Mouse (Mus musculus): Measurements from ENCODE around the gene Gm11146. TPM values are rescaled to one million over a fixed set of nuclear protein-coding genes. Genes with fewer than 3 reads are reported as not detected.
A peak's percentile ranks its signal among the peaks of the same experiment; 100 is the strongest.

The Gm11146 gene
- not detected in 2 replicates for polyA plus RNA-seq (2012; rRNA removed)

DNA sequence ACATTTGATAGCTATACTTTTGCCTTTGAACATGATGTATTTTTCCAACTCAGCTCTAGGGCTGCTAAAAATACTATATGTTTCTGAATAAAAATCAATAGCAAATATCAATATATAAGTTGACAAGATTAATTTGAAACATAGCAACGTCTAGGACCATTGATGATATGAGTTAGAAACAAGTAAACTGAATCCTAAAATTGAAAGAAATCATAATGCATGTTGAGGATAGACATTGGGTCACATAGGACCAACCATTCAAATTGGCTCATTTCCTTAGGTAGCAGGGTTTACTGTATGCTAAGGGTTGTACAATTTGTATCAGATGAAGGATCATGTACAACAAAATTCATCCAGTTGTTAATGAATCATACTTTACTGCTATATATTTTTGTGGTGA, at the start of gene Gm11146:
TSS of gene Gm11146 (minus strand) at position 101 of the 400 bp plus-strand sequence.
- no peak for DNase-seq (ENCODE audit: extremely low spot score in 1 of 2, low spot score in 1 of 2)

DNA sequence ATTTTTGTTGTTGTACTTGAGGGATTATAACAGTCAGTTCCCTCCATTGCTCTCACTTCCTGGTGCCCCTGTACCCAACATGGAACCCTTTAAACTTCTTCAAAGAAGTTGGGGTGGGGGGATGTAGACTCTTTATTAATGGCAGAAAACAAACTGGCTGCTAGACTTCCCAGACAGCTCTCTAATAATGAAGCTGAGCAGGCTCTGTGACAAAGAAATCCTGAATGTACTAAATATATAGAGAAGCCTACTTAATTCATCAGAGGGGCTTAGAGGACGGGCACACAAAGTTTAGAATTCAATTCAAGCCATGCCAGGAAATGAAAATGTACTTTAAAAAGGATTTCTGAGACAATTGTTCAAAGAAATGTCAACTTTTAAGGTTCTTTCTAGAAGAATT, 48.7 kb upstream of the Gm11146 start:
- no peak for DNase-seq (ENCODE audit: extremely low spot score in 1 of 2, low spot score in 1 of 2)

DNA sequence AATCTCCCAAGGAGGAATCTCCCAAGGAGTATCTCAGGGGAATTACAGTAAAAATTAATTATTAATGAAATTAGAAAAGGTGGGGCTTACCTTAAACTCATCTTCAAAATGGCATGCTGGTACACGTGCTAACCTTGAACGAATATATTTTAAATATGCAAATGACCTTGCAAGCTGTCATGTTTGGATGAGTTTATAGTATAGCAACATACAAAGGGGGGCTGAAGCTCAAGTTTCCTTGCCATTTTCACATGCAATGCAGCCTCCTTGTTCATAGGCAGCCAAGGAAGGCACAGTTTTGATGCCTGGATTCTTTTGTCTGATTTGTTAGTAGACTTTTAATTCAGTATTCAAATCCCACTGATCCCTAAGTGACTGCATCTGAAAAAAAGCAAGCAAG, 47.1 kb upstream of the Gm11146 start:
- no peak for DNase-seq (ENCODE audit: extremely low spot score in 1 of 2, low spot score in 1 of 2)

DNA sequence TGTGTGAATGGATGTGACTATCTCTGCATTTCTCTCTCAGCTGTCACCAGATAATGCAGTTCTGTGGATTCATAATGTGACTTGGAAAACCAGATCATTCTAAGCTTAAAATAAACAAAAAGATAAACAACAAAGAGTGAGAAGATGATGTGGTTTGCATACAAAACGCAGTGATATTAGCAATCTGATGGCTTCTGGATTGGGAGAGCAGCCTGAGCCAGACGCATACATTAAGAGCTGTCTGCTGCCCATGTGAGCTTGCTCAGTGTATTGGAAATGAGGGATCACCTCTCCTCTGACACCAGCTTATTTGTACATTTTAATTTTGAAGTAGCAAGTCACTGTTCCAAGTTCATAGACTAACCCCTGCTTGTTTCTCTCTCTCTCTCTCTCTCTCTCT, 46.3 kb upstream of the Gm11146 start:
- no peak for DNase-seq (ENCODE audit: extremely low spot score in 1 of 2, low spot score in 1 of 2)

DNA sequence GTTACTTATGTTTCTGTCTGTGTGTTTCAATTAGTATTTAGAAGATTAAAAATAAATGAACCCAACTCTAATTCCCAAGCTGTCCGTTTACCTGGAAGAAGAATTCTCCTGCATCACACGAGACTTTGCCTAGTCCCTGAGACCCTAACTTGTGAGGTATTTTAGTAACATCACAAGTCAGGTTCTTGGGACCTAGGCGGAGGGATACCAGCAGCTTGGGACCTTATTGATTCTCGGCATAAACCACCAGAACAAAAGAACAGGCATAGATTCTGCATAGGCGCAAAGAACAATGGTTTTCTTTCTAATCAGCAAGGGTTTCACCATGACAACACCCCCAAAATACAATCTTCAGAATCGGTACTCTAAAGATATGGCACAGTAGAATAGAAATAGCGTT, 44.3 kb upstream of the Gm11146 start:
- no peak for DNase-seq (ENCODE audit: extremely low spot score in 1 of 2, low spot score in 1 of 2)

DNA sequence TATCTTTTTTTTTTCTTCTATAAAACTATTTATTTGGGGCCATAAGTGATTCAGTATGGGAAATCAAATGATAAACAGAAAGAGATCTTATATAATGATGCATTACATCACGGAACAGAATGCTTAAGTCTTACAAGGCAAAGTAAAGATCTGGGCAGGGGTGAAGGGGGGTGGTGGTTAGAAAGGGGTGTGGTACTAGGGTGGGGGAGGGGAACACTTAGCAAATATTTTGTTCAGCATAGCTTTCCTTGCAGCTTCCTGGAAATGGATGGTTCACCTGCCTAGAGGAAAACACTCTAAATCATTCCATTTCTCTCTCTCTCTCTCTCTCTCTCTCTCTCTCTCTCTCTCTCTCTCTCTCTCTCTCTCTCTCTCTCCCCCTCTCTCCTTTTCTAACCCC, 43.1 kb upstream of the Gm11146 start:
- DNase-seq (ENCODE audit: extremely low spot score in 1 of 2, low spot score in 1 of 2) = no peak

DNA sequence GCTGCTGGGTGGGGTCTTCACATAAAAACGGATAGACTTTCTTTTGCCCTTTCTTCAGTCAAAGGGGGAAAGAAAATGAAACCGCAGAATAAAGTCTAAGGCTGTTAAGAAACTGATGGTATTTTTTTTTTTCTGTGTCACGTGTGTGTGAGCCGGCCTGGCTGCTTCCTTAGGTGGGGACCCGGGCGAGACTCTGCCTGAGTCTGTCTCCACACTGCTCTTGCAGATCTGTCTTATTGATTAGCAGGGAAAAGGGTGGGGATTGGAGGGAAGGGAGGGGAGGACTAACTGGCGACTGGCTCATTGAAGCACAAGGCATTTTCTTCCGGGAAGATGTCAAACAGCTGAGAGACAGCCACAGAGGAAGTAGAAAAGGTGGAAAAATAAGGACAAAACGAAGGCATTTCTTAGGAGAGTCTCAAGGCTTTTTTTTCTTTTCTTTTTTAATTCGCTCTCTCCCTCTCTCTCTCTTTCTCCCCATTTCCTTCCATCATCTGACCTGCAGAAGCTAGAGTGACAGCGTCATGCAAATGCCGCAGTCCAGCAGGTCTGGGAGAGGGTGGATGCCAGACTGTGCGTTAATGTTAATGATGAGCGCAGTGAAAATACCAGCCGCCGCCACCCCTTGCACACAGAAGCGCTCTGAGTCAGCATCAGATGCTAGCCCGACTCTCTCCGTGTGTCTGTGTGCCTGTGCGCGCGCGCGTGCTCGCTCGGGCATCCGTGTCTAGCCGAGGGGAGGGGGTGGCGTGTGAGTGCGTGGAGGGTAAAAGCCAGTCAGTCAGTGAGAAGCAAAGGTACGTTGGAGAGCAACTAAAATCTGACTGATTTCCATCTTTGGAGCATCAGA, 42.2 kb upstream of the Gm11146 start:
- peak; percentile 84 to 90 for DNase-seq (ENCODE audit: extremely low spot score in 1 of 2, low spot score in 1 of 2)

DNA sequence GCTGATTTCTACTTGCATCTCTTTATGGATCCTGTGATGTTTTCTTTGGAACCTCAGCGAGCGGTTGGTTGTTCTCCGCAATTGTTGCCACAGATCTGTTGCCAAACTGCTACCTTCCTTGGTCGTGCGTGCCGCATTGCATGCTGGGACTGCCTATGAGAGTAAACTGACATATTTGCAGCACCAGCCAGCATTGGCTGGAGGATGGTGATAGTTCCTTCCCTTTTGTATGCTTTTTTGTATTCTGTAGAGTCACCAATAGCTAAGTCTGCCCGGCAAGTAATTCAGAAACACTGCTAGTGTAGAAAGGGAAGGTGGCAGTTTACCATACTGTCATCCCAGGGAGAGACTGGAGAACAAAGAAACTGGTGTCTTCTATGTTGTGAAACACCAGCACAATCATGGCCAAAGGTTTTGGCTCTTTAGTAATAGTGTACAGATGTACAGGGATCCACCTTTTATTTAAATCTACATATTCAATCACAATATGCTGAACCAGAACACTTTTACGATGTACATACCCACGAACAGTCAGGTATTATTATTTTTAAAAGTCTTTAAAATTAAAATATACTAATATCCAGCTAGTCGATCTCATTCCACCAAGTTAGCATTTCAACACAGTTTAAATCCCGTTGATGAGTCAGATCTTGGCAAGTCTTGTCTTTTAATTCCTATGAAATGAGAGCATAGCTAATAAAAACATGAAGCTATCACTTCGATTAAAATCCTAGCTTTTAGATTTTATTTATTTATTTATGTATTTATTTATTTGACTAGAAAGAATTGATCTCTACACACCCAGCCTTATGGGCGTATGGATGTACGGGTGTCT, 41.4 kb upstream of the Gm11146 start:
- DNase-seq (ENCODE audit: extremely low spot score in 1 of 2, low spot score in 1 of 2) = peak; percentile 68 to 84

DNA sequence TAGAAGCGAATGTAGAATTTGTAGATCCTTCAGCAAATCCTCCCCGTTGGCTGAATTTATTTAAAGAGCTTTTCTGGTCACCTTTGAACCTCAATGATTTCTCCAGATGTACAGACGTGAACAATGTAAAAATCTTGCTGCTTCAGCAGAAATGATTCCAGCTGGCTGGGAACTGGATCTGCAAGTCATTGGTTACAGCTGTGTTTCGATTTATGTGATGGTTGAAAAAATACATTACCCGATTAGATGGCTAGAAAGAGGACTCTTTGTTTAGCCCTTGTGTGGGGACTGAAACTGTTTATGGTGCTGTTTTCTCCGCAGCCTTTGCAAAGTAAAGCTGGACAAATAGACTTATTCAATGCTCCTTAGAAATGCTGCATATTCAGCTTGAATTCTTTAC, 34.6 kb upstream of the Gm11146 start:
- no peak for DNase-seq (ENCODE audit: extremely low spot score in 1 of 2, low spot score in 1 of 2)

DNA sequence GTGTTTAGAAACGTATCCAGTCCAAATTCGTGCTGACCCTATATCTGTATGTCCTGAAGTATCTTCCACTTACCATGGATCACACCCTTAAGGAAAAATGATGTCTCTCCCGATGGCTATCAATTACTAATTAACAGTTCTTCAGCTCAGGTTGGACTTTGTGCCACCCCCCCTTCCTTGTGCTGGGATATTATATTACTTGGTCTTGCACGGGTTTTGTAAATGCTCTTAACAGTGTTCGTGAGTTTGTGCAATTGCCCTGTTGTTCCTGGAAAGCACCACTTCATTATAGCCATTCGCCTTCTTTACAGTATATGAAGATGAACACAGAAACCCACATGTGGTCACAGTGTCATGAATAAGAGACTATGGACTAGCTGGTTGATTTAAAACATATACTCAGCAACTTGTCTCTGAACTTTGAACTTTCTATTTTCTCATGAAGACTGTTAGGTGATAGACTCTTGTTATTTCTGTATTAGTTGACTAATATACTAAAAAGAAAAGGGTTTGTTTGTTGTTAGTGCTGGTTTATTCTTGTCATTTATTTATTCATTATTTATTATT, 30.5 kb upstream of the Gm11146 start:
- DNase-seq (ENCODE audit: extremely low spot score in 1 of 2, low spot score in 1 of 2) = no peak

DNA sequence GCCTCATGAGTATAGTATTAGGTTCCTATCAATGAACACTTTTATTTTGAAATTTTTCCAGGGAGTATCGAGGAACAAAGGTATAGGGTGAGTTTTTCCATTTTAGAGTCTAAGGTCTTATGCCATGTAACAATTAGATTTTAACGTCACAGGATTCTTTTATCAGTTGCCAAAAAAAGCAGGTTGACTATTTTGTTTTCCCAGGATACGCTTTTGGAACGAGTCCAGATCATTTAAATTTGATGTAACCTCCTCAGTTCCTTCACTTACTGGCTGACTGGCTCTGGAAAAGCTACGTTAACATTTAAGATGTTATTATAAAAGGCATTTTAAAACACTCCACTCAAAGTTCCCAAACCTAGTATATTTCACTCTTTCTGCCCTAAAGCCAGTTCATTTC, 20.8 kb upstream of the Gm11146 start:
- no peak for DNase-seq (ENCODE audit: extremely low spot score in 1 of 2, low spot score in 1 of 2)

DNA sequence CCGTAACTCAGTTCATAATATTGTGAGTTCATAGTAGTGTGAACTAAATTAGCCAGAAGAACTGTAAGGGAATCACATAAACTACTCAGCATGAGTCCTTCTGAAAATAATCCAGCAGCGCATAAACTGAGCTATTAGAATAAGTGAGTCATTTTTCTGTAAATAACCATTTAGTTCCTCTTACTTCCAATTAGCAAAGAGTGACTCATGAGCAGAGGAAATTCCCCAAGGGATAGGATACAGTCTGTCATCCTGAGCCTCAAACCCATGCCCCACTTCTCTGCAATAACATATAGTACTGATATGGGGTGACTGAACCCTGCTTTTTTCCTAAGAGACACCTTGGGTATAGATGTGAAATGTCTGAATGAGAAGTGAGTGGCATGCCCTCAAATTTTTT, 687 bp upstream of the Gm11146 start:
- peak in 1 of 2 experiments; percentile 27 for DNase-seq (ENCODE audit: extremely low spot score in 1 of 2, low spot score in 1 of 2)

DNA sequence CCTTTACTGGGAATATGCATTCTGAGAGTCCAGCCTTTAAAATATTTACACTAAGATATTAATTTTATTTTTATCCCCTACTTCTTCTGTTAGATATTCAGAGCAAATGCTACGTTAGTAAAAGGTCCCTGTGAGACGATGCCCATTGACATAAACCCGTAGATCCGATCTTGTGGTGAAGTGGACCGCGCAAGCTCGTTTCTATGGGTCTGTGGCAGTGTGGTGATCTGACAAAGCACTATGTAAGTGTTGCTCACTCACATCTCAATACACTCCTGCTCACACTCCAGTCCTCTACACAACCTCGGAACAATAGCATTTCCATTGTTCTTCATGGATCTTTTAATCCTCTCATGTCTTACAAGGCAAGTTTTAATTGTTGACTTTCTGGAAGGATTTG, 3.1 kb downstream of the Gm11146 start:
- DNase-seq (ENCODE audit: extremely low spot score in 1 of 2, low spot score in 1 of 2) = no peak

DNA sequence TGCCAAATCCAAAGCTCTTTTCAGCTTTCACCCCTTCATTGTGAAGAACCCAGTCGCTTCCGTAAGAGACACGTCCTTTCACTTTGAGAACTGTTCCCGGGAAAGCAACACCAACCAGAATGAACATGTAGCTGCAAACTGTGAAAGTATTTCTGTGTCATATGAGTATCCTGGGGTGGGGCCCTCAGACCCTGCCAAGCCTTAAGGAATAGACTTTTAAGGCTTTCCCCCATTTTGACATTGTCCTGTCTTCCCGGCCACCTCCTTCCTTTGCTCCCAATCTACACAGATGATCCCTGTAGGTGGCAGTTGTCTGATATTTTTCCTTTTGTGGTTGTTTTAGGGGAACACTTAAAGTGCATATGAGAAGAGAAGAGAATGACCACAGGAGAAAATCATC, 5.3 kb downstream of the Gm11146 start:
- peak in 1 of 2 experiments; percentile 25 for DNase-seq (ENCODE audit: extremely low spot score in 1 of 2, low spot score in 1 of 2)

DNA sequence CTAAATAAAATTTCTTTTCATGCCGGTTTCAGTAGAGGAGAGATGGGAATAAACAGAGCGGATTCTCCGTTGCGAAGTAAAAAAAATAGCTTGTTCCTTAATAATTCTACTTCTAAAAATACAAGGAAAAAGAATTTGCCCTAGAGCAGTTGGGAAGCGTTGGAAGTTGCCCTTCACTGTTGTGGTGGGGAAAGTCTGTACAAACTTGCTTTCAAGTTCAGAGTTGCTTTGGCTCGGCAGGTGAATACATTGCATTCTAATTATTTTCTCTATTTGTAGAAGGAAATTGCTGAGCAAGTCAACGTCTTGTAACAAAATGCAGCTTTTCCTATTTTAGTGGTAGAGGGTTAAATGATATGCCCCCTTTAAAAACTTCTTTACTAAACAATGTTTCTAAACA, 6.2 kb downstream of the Gm11146 start:
- DNase-seq (ENCODE audit: extremely low spot score in 1 of 2, low spot score in 1 of 2) = no peak

DNA sequence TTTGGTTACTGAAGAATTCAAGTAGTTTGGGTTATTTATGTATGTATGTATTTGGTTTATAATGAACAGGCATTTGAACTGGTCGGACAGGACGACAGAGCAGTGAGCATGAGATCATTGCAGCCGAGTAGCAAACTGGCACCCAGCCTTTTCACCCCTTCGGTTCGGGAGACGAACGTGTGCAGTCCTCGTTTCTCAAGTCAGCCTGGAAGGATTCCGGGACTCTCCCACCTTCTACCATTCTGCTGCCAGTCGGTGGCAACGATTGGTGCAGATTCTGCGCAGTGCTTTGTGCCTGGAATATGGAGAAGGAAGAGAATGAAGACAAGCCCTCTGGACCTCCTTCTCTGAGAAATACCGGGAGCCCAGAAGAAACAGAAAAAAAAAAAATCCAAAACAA, 7.3 kb downstream of the Gm11146 start:
- peak; percentile 81 to 86 for DNase-seq (ENCODE audit: extremely low spot score in 1 of 2, low spot score in 1 of 2)

DNA sequence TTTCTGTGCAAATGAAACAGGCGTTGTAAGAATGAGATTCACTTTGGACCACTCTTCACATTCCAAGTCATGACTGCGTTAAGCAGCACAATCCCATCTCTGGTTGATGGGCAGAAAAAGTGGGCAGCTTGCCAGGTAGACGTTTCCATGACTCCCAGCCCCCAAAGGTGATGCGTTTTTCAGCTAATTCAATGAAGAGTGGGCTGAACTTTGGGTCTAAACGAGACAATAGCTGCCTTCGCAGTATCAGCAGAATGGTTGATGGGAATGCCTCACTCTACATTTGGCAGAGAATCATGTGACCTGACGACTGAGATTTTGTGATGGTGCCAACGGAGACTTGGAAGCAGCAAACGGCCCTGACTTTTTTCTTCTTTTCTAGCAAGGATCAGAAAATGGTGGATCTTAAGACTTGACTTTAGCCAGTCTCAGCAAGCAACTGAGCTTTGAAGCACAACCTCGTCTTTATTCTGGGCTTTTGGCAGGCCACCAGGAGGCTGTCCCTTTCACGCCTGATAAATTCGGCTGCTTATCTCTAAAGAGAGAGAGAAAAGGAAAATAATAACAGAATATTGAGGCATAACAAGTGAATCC, 8.0 kb downstream of the Gm11146 start:
- peak; percentile 50 to 76 for DNase-seq (ENCODE audit: extremely low spot score in 1 of 2, low spot score in 1 of 2)

DNA sequence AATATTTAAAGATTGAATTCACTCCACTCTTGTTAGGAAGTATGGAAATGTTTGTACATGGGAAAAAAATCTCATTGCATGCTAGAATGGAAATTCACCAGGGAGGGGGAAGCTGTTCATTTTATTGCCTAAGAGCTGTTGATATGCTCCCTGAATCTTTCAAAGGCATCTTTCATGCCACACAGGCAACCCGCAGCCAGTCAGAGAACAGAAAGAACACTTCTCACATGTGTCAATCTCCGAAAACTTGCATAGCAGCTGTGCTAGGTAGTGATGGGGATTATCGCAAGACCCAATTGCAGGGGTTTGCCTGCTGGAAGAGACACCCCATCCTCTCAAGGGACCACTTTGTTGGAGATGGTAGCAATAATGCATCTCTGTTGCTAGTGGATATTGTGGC, 8.9 kb downstream of the Gm11146 start:
- peak in 1 of 2 experiments; percentile 30 for DNase-seq (ENCODE audit: extremely low spot score in 1 of 2, low spot score in 1 of 2)

DNA sequence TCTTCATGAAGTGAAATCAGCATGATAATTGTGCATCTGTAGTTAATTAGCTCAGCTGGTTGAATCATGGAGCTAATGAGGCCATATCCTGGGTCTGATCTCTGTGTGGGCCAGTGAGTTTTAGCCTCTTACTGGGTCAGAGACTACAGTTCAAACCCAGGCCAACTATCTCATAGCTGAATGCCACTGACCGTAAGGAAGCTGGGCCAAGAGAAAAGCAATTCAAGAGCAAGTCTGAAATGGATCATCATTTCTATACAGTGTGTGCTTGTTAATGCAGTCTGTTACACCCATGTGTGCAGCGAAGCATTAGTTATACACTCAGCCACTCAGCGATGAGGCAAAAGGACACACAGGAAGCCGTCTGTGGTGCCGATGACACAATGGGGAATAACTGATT, 28.9 kb downstream of the Gm11146 start:
- no peak for DNase-seq (ENCODE audit: extremely low spot score in 1 of 2, low spot score in 1 of 2)

DNA sequence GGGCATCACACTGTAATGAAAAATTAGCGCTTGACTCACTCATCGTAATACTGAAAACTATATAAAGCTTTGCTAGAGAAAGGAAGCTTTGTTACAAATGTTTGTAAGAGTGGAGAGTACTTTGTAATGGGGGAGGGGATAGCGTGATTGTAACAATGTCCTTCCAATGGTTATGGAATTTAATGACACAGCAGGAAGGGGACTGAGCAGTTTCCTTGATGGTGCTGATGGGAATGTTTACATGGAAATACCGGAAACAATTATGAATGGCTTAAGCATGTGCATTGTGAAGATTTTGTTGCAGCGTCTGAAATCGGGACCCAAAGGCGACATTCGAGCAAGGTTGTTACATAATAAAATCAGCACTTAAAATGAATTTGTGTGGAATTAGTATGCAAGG, 32.4 kb downstream of the Gm11146 start:
- DNase-seq (ENCODE audit: extremely low spot score in 1 of 2, low spot score in 1 of 2) = no peak

DNA sequence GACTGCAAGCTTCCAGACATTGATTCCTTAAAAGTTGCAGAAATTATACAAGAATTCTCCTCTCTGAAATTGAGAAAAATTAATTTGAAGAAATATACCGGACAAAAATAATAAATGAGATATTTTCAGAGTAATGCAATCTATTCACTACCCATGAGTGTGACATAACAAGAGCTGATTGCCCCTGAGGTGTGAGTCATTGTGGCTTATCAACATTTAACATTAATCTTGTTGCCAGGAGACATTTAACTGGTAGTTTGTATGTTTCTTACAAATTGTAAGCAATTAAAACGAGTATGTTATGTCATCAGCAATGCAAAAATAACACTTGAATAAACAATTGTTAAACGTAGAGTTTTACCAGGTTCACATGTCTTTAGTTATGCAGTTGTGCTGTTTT, 33.5 kb downstream of the Gm11146 start:
- no peak for DNase-seq (ENCODE audit: extremely low spot score in 1 of 2, low spot score in 1 of 2)

Data from frontal cortex, adult 2 months (tissue).